26 mouse cellular contexts compared by ENCODE assay signal in genomic region chr1:74003723-74004122, GRCm38 (mm10).
A peak's percentile ranks its signal among the peaks of the same experiment; 100 is the strongest.
DNase-seq lines count a peak whose midpoint lies in the region; ATAC-seq lines count a peak whose summit lies in the region.
"Had no signal": no experiment of that assay in that cellular context is flagged by ENCODE, and none has a peak within 500 bp of the region (broad histone marks: within the 10 kb centered on the region; RNA-seq: fewer than 3 reads in every experiment).

No protein-coding gene starts in this region.

- H3K4me2 ChIP-seq in heart, embryonic 12.5 days: no peak overlapping the region
- H3K4me2 ChIP-seq in kidney, embryonic 16.5 days (replicated peaks; ENCODE audit: low read depth, low read length): no peak overlapping the region
- H3K4me2 ChIP-seq: hindbrain, embryonic 12.5 days; kidney, embryonic 15.5 days; liver, embryonic 13.5 days had no signal

- no peaks in the 10 kb centered on the region for H3K27me3 ChIP-seq in heart, embryonic 12.5 days (replicated peaks)
- no peaks in the 10 kb centered on the region for H3K27me3 ChIP-seq in kidney, embryonic 16.5 days (ENCODE audit: insufficient read depth, low read length)
- H3K27me3 ChIP-seq: hindbrain, embryonic 12.5 days; kidney, embryonic 15.5 days; liver, embryonic 13.5 days; megakaryocyte, embryonic 14.5 days; Patski had no signal

- ATAC-seq in heart, embryonic 12.5 days (ENCODE audit: insufficient number of reproducible peaks, low FRiP score): no peak
- ATAC-seq in kidney, embryonic 16.5 days (ENCODE audit: low FRiP score, low TSS enrichment): no peak
- ATAC-seq: forebrain, embryonic 16.5 days; intestine, postnatal 0 days; Patski had no signal

- H3K9ac ChIP-seq in heart, embryonic 12.5 days: no peak overlapping the region
- no peak overlapping the region for H3K9ac ChIP-seq in kidney, embryonic 16.5 days (replicated peaks; ENCODE audit: low read length)
- H3K9ac ChIP-seq: hindbrain, embryonic 12.5 days; kidney, embryonic 15.5 days; liver, embryonic 13.5 days had no signal

- peaks cover 100% of the 10 kb centered on the region for H3K4me1 ChIP-seq in heart, embryonic 12.5 days (replicated peaks)
- H3K4me1 ChIP-seq in kidney, embryonic 16.5 days (ENCODE audit: insufficient read depth, low read length): peaks cover 54% of the 10 kb centered on the region

- no peak for DNase-seq in heart, adult 11 months
- DNase-seq in kidney, postnatal 14 days: peak; percentile 24
- DNase-seq in ovary, postnatal 36 days (ENCODE audit: low spot score): peak; percentile 28
- DNase-seq in ovary, adult 18-20 months (ENCODE audit: low spot score): no peak
- no peak for DNase-seq in layer of hippocampus, postnatal 36 days
- DNase-seq: adrenal gland, adult 2 months; B cell, adult 2 months; cerebellum, adult 18-20 months; cerebellum, postnatal 14 days; gastrocnemius, postnatal 25 days; liver, embryonic 13.5 days; midbrain, embryonic 14.5 days; retina, postnatal 1 day; right cerebral cortex, postnatal 25 days; thymus, postnatal 14 days had no signal

- no peaks in the 10 kb centered on the region for H3K9me3 ChIP-seq in heart, embryonic 12.5 days (replicated peaks)
- no peaks in the 10 kb centered on the region for H3K9me3 ChIP-seq in kidney, embryonic 16.5 days (ENCODE audit: low read length)
- H3K9me3 ChIP-seq: forebrain, embryonic 10.5 days; G1E; hindbrain, embryonic 12.5 days; kidney, embryonic 15.5 days; limb, embryonic 10.5 days; liver, embryonic 13.5 days; megakaryocyte, embryonic 14.5 days had no signal

- H3K4me3 ChIP-seq in heart, embryonic 12.5 days: no peak overlapping the region
- no peak overlapping the region for H3K4me3 ChIP-seq in kidney, embryonic 16.5 days (ENCODE audit: low read length)
- H3K4me3 ChIP-seq: forebrain, embryonic 10.5 days; hindbrain, embryonic 12.5 days; kidney, embryonic 15.5 days; limb, embryonic 10.5 days; liver, embryonic 13.5 days; megakaryocyte, embryonic 14.5 days had no signal

- H3K36me3 ChIP-seq in heart, embryonic 12.5 days: no peaks in the 10 kb centered on the region; the same call in 1 of the 2 replicates
- no peaks in the 10 kb centered on the region for H3K36me3 ChIP-seq in kidney, embryonic 16.5 days (ENCODE audit: insufficient read depth, low read length)
- H3K36me3 ChIP-seq: forebrain, embryonic 10.5 days; G1E; hindbrain, embryonic 12.5 days; liver, embryonic 13.5 days had no signal

- 47% methylated on average over 2 of the region's 2 CpGs for WGBS in heart, embryonic 12.5 days
- WGBS in kidney, embryonic 16.5 days: 71% methylated on average over 2 of the region's 2 CpGs

- H3K27ac ChIP-seq in heart, embryonic 12.5 days (ENCODE audit: poor library complexity, severe bottlenecking): peak overlapping the region; percentile 49
- H3K27ac ChIP-seq in kidney, embryonic 16.5 days (ENCODE audit: low read length): no peak overlapping the region
- H3K27ac ChIP-seq: forebrain, embryonic 10.5 days; hindbrain, embryonic 12.5 days; kidney, embryonic 15.5 days; limb, embryonic 10.5 days; liver, embryonic 13.5 days had no signal

Comparison
In these comparisons a context has a peak if more than half of its experiments do, and no peak if none do; other contexts are left out.
1. DNase-seq: peak in kidney, postnatal 14 days (single experiment) and ovary, postnatal 36 days (single experiment); none in heart, adult 11 months (single experiment), ovary, adult 18-20 months (single experiment) and layer of hippocampus, postnatal 36 days (0 of 2).